ENCODE assay signal across 8 mouse cellular contexts in genomic region chr5:115186371-115187073, GRCm38 (mm10). TPM values are rescaled to one million over a fixed set of nuclear protein-coding genes. Genes with fewer than 3 reads are reported as not detected.
DNase-seq lines count a peak whose midpoint lies in the region; ATAC-seq and TF ChIP-seq lines count a peak whose summit lies in the region.

No protein-coding gene starts in this region.

- intact Hi-C loops in heart, postnatal 10 days (cut with DNase I) = loop anchor here (1.0 to 10.0 kb wide), 3 partner anchors 26 to 212 kb away; partner anchors contain the start of genes Hnf1a and Pop5
- intact Hi-C loops in gastrocnemius, postnatal 36 days (cut with DNase I) = loop anchor here (1.0 to 10.0 kb wide), 2 partner anchors 49 to 158 kb away; partner anchors contain the start of genes Cox6a1, Gatc, Pop5 and Triap1

- no peaks in the 10 kb centered on the region for H3K9me3 ChIP-seq in lung, postnatal 0 days (ENCODE audit: low read length)
- no peaks in the 10 kb centered on the region for H3K9me3 ChIP-seq in midbrain, embryonic 11.5 days (ENCODE audit: control insufficient read depth, low read length)

- H3K27me3 ChIP-seq in lung, postnatal 0 days (replicated peaks; ENCODE audit: insufficient read depth, low read length) = no peaks in the 10 kb centered on the region; the same call in 1 of the 2 replicates
- H3K27me3 ChIP-seq in midbrain, embryonic 11.5 days (ENCODE audit: control insufficient read depth, insufficient read depth, low read length) = peaks cover 19% of the 10 kb centered on the region

- H3K27ac ChIP-seq in lung, postnatal 0 days (ENCODE audit: low read length) = no peak overlapping the region
- no peak overlapping the region for H3K27ac ChIP-seq in midbrain, embryonic 11.5 days (ENCODE audit: low read depth, low read length)

- H3K36me3 ChIP-seq in lung, postnatal 0 days (ENCODE audit: insufficient read depth, low read length) = no peaks in the 10 kb centered on the region
- H3K36me3 ChIP-seq in midbrain, embryonic 11.5 days (ENCODE audit: control insufficient read depth, insufficient read depth, low read length) = no peaks in the 10 kb centered on the region

- no peak overlapping the region for H3K9ac ChIP-seq in lung, postnatal 0 days (replicated peaks; ENCODE audit: low read depth)
- H3K9ac ChIP-seq in midbrain, embryonic 11.5 days (ENCODE audit: low read length) = no peak overlapping the region

- 40% methylated on average over 16 of the region's 17 CpGs for WGBS in lung, postnatal 0 days
- WGBS in midbrain, embryonic 11.5 days = 42% methylated on average over 17 of the region's 17 CpGs

- TF ChIP-seq EP300 in lung, postnatal 0 days (IDR thresholded peaks at IDR 0.05) = no peak

- H3K4me2 ChIP-seq in lung, postnatal 0 days (replicated peaks; ENCODE audit: low read depth, low read length) = peak overlapping the region; percentile 31
- H3K4me2 ChIP-seq in midbrain, embryonic 11.5 days = peak overlapping the region; percentile 10; the same call in 1 of the 2 replicates

- H3K4me3 ChIP-seq in lung, postnatal 0 days (ENCODE audit: low read depth, low read length) = no peak overlapping the region
- no peak overlapping the region for H3K4me3 ChIP-seq in midbrain, embryonic 11.5 days (ENCODE audit: low read depth, low read length)

- peak; percentile 25 for ATAC-seq in lung, postnatal 0 days
- 0 out of 2 replicates have a peak, but pooled peaks have one; percentile 35 for ATAC-seq in midbrain, embryonic 11.5 days (ENCODE audit: low FRiP score)

- TF ChIP-seq CTCF in lung, postnatal 0 days (IDR thresholded peaks at IDR 0.05) = no peak

- peaks cover 3% of the 10 kb centered on the region; the same call in 1 of the 2 replicates for H3K4me1 ChIP-seq in lung, postnatal 0 days (ENCODE audit: insufficient read depth, low read depth, low read length)
- H3K4me1 ChIP-seq in midbrain, embryonic 11.5 days (ENCODE audit: control insufficient read depth, insufficient read depth, low read length) = peaks cover 18% of the 10 kb centered on the region

- DNase-seq in cerebellum, adult 18-20 months = peak; percentile 41 to 53
- DNase-seq in cerebellum, adult 8-10 months = no peak
- DNase-seq in lung, postnatal 0 days (ENCODE audit: low spot score) = peak; percentile 49
- DNase-seq in lung, postnatal 10 days = no peak
- DNase-seq in heart, postnatal 10 days = peak; percentile 38 to 57
- DNase-seq in midbrain, embryonic 11.5 days (ENCODE audit: low spot score, missing footprints) = peak; percentile 77
- DNase-seq in adrenal gland, adult 2 months = no peak
- no peak for DNase-seq in gastrocnemius, postnatal 36 days

RNA-seq across cellular contexts. Expression of gene Cabp1, which starts 7.7 kb away (rescaled TPM):
- polyA plus RNA-seq in lung, postnatal 0 days (2015; fragmentation: Nextera tagmentation; extraction: Ambion mirVana) = 0.90 and 1.1 TPM in 2 replicates
- total RNA-seq in heart, postnatal 10 days (2021) = 1 to 10 TPM; 6.4 to 6.6 TPM
- polyA plus RNA-seq in midbrain, embryonic 11.5 days (2014; fragmentation: Nextera tagmentation; extraction: Ambion mirVana) = 1.1 and 2.3 TPM in 2 replicates
- 10 to 100 TPM; 37.7 to 57.1 TPM for total RNA-seq in adrenal gland, adult 2 months (2021)
- polyA plus RNA-seq in adrenal gland, adult 2 months (2012; rRNA removed) = 45.7 and 61.7 TPM in 2 replicates
- total RNA-seq in gastrocnemius, postnatal 36 days (2021) = 1 to 10 TPM; 1.3 to 1.4 TPM

RNA-seq across cellular contexts. Expression of gene Mlec, which starts 28.5 kb away (rescaled TPM):
- 15.0 and 17.5 TPM in 2 replicates for polyA plus RNA-seq in lung, postnatal 0 days (2015; fragmentation: Nextera tagmentation; extraction: Ambion mirVana)
- total RNA-seq in heart, postnatal 10 days (2021) = 10 to 100 TPM; 72.9 to 85.0 TPM
- 30.0 and 37.3 TPM in 2 replicates for polyA plus RNA-seq in midbrain, embryonic 11.5 days (2014; fragmentation: Nextera tagmentation; extraction: Ambion mirVana)
- total RNA-seq in adrenal gland, adult 2 months (2021) = 100 to 1,000 TPM; 165 to 185 TPM
- polyA plus RNA-seq in adrenal gland, adult 2 months (2012; rRNA removed) = 74.7 and 96.9 TPM in 2 replicates
- 100 to 1,000 TPM; 163 to 241 TPM for total RNA-seq in gastrocnemius, postnatal 36 days (2021)

RNA-seq across cellular contexts. Expression of gene Pop5, which starts 49.1 kb away (rescaled TPM):
- 77.6 and 78.8 TPM in 2 replicates for polyA plus RNA-seq in lung, postnatal 0 days (2015; fragmentation: Nextera tagmentation; extraction: Ambion mirVana)
- 10 to 100 TPM; 28.9 to 30.8 TPM for total RNA-seq in heart, postnatal 10 days (2021)
- 91.0 and 98.7 TPM in 2 replicates for polyA plus RNA-seq in midbrain, embryonic 11.5 days (2014; fragmentation: Nextera tagmentation; extraction: Ambion mirVana)
- 10 to 100 TPM; 53.1 to 84.0 TPM for total RNA-seq in adrenal gland, adult 2 months (2021)
- 194 and 250 TPM in 2 replicates for polyA plus RNA-seq in adrenal gland, adult 2 months (2012; rRNA removed)
- 10 to 100 TPM; 27.9 to 28.2 TPM for total RNA-seq in gastrocnemius, postnatal 36 days (2021)

RNA-seq across cellular contexts. Expression of gene Unc119b, which starts 51.7 kb away (rescaled TPM):
- 21.8 and 24.8 TPM in 2 replicates for polyA plus RNA-seq in lung, postnatal 0 days (2015; fragmentation: Nextera tagmentation; extraction: Ambion mirVana)
- total RNA-seq in heart, postnatal 10 days (2021) = 10 to 100 TPM; 23.8 TPM
- polyA plus RNA-seq in midbrain, embryonic 11.5 days (2014; fragmentation: Nextera tagmentation; extraction: Ambion mirVana) = 55.1 and 64.6 TPM in 2 replicates
- 10 to 100 TPM; 32.0 to 44.8 TPM for total RNA-seq in adrenal gland, adult 2 months (2021)
- polyA plus RNA-seq in adrenal gland, adult 2 months (2012; rRNA removed) = 37.5 and 39.2 TPM in 2 replicates
- 1 to 10 TPM; 8.5 to 9.0 TPM for total RNA-seq in gastrocnemius, postnatal 36 days (2021)

Comparison
In these comparisons a context has a peak if more than half of its experiments do, and no peak if none do; other contexts are left out.
1. DNase-seq: peak in cerebellum, adult 18-20 months (2 of 2), lung, postnatal 0 days (single experiment), heart, postnatal 10 days (2 of 2) and midbrain, embryonic 11.5 days (single experiment); none in cerebellum, adult 8-10 months (single experiment), lung, postnatal 10 days (single experiment), adrenal gland, adult 2 months (single experiment) and gastrocnemius, postnatal 36 days (0 of 2).
2. RNA of gene Cabp1, which starts 7.7 kb away (total RNA-seq): 37.7 to 57.1 TPM in adrenal gland, adult 2 months; 6.4 to 6.6 TPM in heart, postnatal 10 days and 1.3 to 1.4 TPM in gastrocnemius, postnatal 36 days; every median in the first group is over 4 times any median in the second.